Mouse (Mus musculus) heart, adult 2 months (tissue): Measurements from ENCODE around the gene Gm14743.

Source experiments
- CTCF ChIP-seq: fragments of 200-600 bp; IDR thresholded peaks from 2 replicates; pipeline ENCODE4 v1.8.1; 2022; ENCODE audit warnings: antibody characterized with exemption, mild to moderate bottlenecking, moderate library complexity
- EP300 ChIP-seq: fragments of 200-500 bp; IDR thresholded peaks from 2 replicates; pipeline ENCODE4 v1.6.1; 2011; ENCODE audit warnings: low read depth, low read length, control low read depth; ENCODE audit not compliant: insufficient read depth
- POLR2A ChIP-seq: fragments of 200-500 bp; IDR thresholded peaks from 2 replicates; pipeline ENCODE4 v1.6.1; 2011; ENCODE audit warnings: mild to moderate bottlenecking, low read depth, low read length, control low read depth; ENCODE audit not compliant: insufficient read depth

DNA sequence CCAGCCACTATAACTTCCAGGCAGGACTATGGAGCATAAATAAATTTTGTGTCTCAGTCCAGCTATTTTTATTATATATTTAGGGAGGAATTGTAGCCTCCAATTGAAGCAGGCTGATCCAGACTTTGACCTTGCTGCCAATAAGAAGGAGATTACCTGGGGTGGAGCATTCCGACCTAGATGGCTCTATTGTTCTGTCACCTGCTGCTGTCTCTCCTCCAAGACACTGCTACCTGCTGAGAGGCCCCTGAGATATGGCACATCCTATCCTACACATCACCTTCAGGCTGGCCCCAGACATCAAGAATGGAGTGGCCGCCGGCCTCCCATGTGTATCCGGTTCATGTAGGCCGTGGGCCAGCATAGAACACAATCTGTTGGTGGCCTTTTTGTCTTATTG is 42.9 kb downstream of the Gm14743 start:
- TF ChIP-seq CTCF (no peak), EP300 (no peak), POLR2A (no peak)
